Mouse (Mus musculus): ENCODE data around the gene Gpank1. TPM values are rescaled to one million over a fixed set of nuclear protein-coding genes. Genes with fewer than 3 reads are reported as not detected.
A peak's percentile ranks its signal among the peaks of the same experiment; 100 is the strongest.
"Not testable (repeated sequence)": the region's sequence is repeated elsewhere in the genome, so short reads cannot be mapped to it uniquely, and the experiment has no call there.

Gpank1 gene
- total RNA-seq, 2 experiments from 2014 or later: 13.2 to 17.7 TPM

- DNase-seq (ENCODE audit: extremely low spot score in 1 of 2, low spot score in 2 of 2): no peak
- intact Hi-C loops (cut with DNase I): loop anchor here (5.0 kb wide), 1 partner anchor 77 kb away; the partner anchor contains the start of gene Vwa7
Observed at GRCm38 (mm10) chr17:35094475-35095365, 26.5 kb upstream of the Gpank1 start.

- no peak for DNase-seq (ENCODE audit: extremely low spot score in 1 of 2, low spot score in 2 of 2)
- intact Hi-C loops (cut with DNase I): loop anchor here (5.0 kb wide), 1 partner anchor 79 kb away; the partner anchor contains the start of gene Vwa7
Observed at GRCm38 (mm10) chr17:35096597-35096996, 24.7 kb upstream of the Gpank1 start.

GRCm38 (mm10) chr17:35097164-35097655 is 24.0 kb upstream of the Gpank1 start:
- peak in 1 of 2 experiments; percentile 45 for DNase-seq (ENCODE audit: extremely low spot score in 1 of 2, low spot score in 2 of 2)
- intact Hi-C loops (cut with DNase I): loop anchor here (5.0 kb wide), 1 partner anchor 80 kb away; the partner anchor contains the start of gene Vwa7

- intact Hi-C loops (cut with DNase I): no loop called here
- no peak for DNase-seq (ENCODE audit: extremely low spot score in 1 of 2, low spot score in 2 of 2)
Observed at GRCm38 (mm10) chr17:35100196-35100765, 21.0 kb upstream of the Gpank1 start.

GRCm38 (mm10) chr17:35101161-35101560 is 20.1 kb upstream of the Gpank1 start:
- intact Hi-C loops (cut with DNase I): no loop called here
- no peak for DNase-seq (ENCODE audit: extremely low spot score in 1 of 2, low spot score in 2 of 2)

- DNase-seq (ENCODE audit: extremely low spot score in 1 of 2, low spot score in 2 of 2): no peak
- intact Hi-C loops (cut with DNase I): no loop called here
Observed at GRCm38 (mm10) chr17:35102299-35102698, 19.0 kb upstream of the Gpank1 start.

- intact Hi-C loops (cut with DNase I): no loop called here
- DNase-seq (ENCODE audit: extremely low spot score in 1 of 2, low spot score in 2 of 2): no peak
Observed at GRCm38 (mm10) chr17:35103221-35103690, 18.0 kb upstream of the Gpank1 start.

- intact Hi-C loops (cut with DNase I): no loop called here
- DNase-seq (ENCODE audit: extremely low spot score in 1 of 2, low spot score in 2 of 2): no peak
Observed at GRCm38 (mm10) chr17:35104079-35104478, 17.2 kb upstream of the Gpank1 start.

GRCm38 (mm10) chr17:35104754-35105153 is 16.5 kb upstream of the Gpank1 start:
- intact Hi-C loops (cut with DNase I): loop anchor here (5.0 kb wide), 1 partner anchor 82 kb away; no protein-coding TSS in a partner anchor
- DNase-seq (ENCODE audit: extremely low spot score in 1 of 2, low spot score in 2 of 2): no peak

GRCm38 (mm10) chr17:35105740-35106389 is 15.4 kb upstream of the Gpank1 start:
- DNase-seq (ENCODE audit: extremely low spot score in 1 of 2, low spot score in 2 of 2): no peak

GRCm38 (mm10) chr17:35106522-35106921 is 14.7 kb upstream of the Gpank1 start:
- intact Hi-C loops (cut with DNase I): loop anchor here (5.0 kb wide), 1 partner anchor 84 kb away; no protein-coding TSS in a partner anchor
- no peak for DNase-seq (ENCODE audit: extremely low spot score in 1 of 2, low spot score in 2 of 2)

More at GRCm38 (mm10) chr17:35105740-35106389, 15.4 kb upstream of the Gpank1 start:
- intact Hi-C loops (cut with DNase I): loop anchor here (5.0 kb wide), 1 partner anchor 84 kb away; no protein-coding TSS in a partner anchor

GRCm38 (mm10) chr17:35108097-35108496 is 13.2 kb upstream of the Gpank1 start, which contains the start of gene Ly6g5c:
Gene Ly6g5c (plus strand): TSS chr17:35108279.
- no peak for DNase-seq (ENCODE audit: extremely low spot score in 1 of 2, low spot score in 2 of 2)
- intact Hi-C loops (cut with DNase I): loop anchor here (5.0 kb wide), 1 partner anchor 86 kb away; no protein-coding TSS in a partner anchor

- intact Hi-C loops (cut with DNase I): no loop called here
Observed at GRCm38 (mm10) chr17:35111774-35112173, 9.5 kb upstream of the Gpank1 start.

GRCm38 (mm10) chr17:35115046-35116019 is 5.9 kb upstream of the Gpank1 start, which contains the start of gene Ly6g5b:
Gene Ly6g5b (minus strand): TSS chr17:35115428.
- intact Hi-C loops (cut with DNase I): loop anchor here (5.0 kb wide), 1 partner anchor 98 kb away; the partner anchor contains the start of gene Vwa7
- no peak for DNase-seq (ENCODE audit: extremely low spot score in 1 of 2, low spot score in 2 of 2)

More at GRCm38 (mm10) chr17:35111774-35112173, 9.5 kb upstream of the Gpank1 start:
- DNase-seq (ENCODE audit: extremely low spot score in 1 of 2, low spot score in 2 of 2): no peak

- no peak for DNase-seq (ENCODE audit: extremely low spot score in 1 of 2, low spot score in 2 of 2)
- intact Hi-C loops (cut with DNase I): no loop called here
Observed at GRCm38 (mm10) chr17:35120745-35121142, 511 bp upstream of the Gpank1 start.

GRCm38 (mm10) chr17:35121871-35122303 is 632 bp downstream of the Gpank1 start, which contains the start of gene Csnk2b:
Gene Csnk2b (minus strand): TSS chr17:35122053.
- intact Hi-C loops (cut with DNase I): no loop called here
- peak; percentile 65 to 82 for DNase-seq (ENCODE audit: extremely low spot score in 1 of 2, low spot score in 2 of 2)

GRCm38 (mm10) chr17:35123287-35123686 is 2.0 kb downstream of the Gpank1 start:
- intact Hi-C loops (cut with DNase I); DNase-seq (ENCODE audit: extremely low spot score in 1 of 2, low spot score in 2 of 2): not testable (repeated sequence)
